Mouse (Mus musculus) splenic B cell, adult 2 months (primary cell): Measurements from ENCODE around the gene Fetub.

ENCODE experiments used
- DNase-seq: peaks from one replicate; pipeline ENCODE4 v3.0.0-alpha.2; 2011; ENCODE audit warnings: low read depth, low spot score
- H3K27me3 ChIP-seq: 2 replicates; pipeline ENCODE4 v1.6.1; 2012; ENCODE audit warnings: mild to moderate bottlenecking, low read length, moderate library complexity, mixed read lengths; ENCODE audit not compliant: control insufficient read depth, poor library complexity, insufficient read depth, severe bottlenecking
- H3K36me3 ChIP-seq: 2 replicates; pipeline ENCODE4 v1.6.1; 2012; ENCODE audit warnings: mild to moderate bottlenecking, low read length, moderate library complexity, mixed read lengths; ENCODE audit not compliant: control insufficient read depth, poor library complexity, insufficient read depth, severe bottlenecking

Fetub gene

GRCm38 (mm10) chr16:22967383-22968030 lies 49.4 kb downstream of the Fetub start:
- no peaks in the 10 kb centered on the region for H3K36me3 ChIP-seq
- no peak for DNase-seq
- no peaks in the 10 kb centered on the region for H3K27me3 ChIP-seq
